Mouse (Mus musculus): ENCODE measurements around the gene Alk. TPM values are rescaled to one million over a fixed set of nuclear protein-coding genes. Genes with fewer than 3 reads are reported as not detected.

Alk gene
- total RNA-seq (2023; ENCODE audit: inconsistent age) = 1.1 to 1.6 TPM (median 1.3 TPM) in 4 replicates

GRCm38 (mm10) chr17:72604610-72604980 lies at the start of gene Alk:
Alk (minus strand) TSS chr17:72604627.

Other genes with a start within 250 kb of the Alk start
- gene Ypel5, start 231.8 kb upstream of the Alk start, total RNA-seq (2023; ENCODE audit: inconsistent age) = 156 to 174 TPM (median 169 TPM) in 4 replicates